Mouse (Mus musculus): ENCODE data around the gene Nfx1.

The Nfx1 gene

DNA sequence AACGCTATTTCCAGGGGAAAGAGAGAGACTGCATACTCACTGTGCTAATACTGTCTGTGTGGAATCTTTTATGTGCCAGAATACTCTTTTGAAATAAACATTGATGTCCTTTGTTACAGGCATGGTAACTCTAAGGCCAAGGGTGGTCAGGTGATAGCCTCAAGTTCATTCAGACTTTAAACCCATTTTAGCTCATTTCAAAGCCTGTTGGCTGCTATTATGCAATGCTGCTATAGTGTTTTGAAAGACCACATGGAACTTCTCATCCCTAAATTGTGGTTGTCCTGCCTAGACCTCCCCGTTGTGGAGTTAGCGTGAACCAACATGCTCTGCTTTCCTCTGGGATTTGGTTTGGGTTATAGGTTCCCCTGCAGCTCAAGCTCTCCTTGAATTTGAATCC, 5.0 kb downstream of the Nfx1 start:
- DNase-seq (ENCODE audit: low spot score in 2 of 2): no peak

DNA sequence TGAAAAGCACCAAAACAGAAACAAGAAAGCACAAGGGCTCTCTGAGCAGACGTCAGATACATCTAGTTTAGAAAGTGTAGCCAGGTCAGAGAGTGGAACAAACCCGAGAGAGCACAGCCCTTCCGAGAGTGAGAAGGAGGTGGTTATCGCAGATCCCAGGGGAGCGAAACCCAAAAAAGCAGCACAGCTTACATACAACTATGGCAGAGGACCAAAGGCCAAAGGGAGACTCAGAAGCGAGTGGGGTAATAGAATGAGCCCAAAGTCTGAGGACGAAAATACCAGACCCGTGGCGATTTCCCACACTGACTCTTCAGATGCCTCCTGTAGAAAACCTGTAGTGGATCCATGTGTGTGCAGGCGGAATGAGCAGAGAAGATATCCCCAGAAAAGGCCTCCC, 5.9 kb downstream of the Nfx1 start:
- DNase-seq (ENCODE audit: low spot score in 2 of 2): no peak

DNA sequence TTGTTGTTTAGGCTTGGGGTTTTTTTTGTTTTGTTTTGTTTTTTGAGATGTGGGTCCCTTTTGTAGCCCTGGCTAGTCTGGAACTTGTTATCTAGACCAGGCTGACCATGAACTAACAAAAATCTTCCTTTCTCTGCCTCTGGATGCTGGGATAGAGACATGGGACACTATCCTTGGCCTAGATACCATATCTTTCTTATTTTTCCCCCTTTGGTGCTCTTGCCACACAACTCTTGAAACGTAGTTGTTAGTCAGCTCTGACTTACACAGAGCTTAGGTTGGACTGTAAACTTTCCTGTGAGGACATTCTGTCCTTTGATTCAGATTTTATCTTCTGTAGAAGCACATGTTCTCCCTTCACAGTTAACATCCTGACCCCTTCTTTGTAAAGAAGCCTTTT, 8.7 kb downstream of the Nfx1 start:
- no peak for DNase-seq (ENCODE audit: low spot score in 2 of 2)

DNA sequence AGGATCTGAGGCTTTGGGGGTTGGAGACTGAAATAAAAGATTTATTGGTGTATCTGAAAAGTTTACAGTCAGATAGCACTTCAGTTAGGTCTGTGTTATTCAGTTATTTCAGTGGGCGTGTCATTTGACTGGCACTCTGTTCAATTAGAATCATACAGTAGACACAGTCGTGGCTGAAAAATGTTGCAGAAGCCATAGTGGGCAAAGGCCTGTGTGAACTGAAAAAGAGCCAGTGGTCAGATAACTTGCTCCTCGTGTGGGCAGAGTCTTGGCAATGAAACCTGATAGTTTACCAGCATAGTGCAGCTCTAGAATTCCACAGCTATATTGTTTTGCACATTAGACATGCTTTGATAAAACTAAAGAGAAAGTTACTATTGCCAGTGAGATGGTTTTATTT, 11.8 kb downstream of the Nfx1 start:
- no peak for DNase-seq (ENCODE audit: low spot score in 2 of 2)

DNA sequence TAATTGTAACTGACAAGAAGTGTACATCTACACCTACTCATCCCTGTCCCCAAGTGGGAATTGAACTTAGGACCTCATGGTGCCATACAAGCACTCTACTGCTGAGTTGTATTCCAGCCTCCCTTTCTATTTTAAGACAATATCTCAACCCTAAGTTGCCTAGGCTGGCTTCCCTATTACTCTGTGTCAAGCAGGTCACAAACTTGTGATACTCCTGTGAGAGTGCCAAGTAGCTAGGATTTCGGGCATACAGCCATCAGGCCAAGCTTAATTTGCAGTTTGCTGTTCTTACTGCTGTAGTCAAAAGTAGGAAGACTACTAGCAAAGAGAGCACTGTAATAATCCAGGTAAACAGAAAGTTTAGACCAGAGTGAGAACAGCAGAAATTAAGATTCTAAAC, 13.0 kb downstream of the Nfx1 start:
- no peak for DNase-seq (ENCODE audit: low spot score in 2 of 2)

DNA sequence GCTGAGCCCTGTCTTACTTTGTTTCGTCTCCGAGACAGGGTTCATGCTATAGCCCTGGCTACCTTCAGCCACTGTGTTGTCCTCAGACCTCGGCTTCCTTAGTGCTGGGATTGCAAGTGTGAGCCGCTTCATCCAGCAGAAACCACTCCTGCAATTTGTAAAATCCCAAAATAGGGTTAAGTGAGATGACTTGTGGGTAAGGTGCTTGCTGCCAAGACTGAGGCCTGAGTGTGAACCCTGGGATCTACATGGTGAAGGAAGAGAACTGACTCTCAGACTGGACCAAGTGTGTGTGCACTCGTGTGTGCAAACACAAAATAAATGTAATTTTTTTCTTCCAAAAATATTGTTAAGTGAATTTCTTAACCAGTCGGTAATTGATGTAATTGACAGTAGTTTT, 18.9 kb downstream of the Nfx1 start:
- DNase-seq (ENCODE audit: low spot score in 2 of 2): no peak

DNA sequence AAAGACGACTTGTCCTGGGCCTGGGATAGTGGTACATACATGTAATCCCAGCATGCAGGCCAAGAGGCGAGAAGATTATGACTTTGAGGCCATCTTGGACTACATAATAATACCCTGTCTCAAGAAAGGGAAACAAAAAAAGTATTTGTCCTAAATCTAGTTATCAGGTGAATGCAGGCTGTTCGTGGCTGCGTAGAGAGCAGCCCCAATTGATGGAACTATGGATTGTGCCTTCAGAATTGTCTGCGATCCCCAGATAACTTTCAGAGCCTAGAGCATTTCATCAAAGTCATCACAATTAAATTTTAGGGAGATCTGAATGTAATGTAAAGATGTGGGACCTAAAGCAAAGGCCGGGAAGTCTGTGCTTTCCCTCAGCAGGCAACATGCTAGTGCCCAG, 25.6 kb downstream of the Nfx1 start:
- DNase-seq (ENCODE audit: low spot score in 2 of 2): no peak

DNA sequence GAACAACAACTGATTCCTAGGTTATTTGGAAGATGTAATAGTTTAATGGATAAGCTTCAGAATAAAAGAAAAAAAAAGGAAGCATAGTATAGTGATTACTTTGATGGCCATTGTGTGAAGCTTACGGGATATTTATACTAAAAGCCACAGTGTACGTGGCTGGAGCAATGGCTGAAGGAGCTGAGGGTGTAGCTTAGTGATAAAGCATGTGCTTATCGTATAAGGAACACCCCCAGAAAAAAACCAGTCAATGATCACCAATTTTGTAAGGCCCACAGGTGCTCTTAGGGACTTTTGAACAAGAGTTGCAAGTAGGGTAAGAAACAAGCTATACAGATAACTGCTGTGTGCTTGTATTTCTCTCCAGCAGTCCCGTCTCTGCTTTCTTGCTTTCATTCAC, 27.2 kb downstream of the Nfx1 start:
- DNase-seq (ENCODE audit: low spot score in 2 of 2): no peak

DNA sequence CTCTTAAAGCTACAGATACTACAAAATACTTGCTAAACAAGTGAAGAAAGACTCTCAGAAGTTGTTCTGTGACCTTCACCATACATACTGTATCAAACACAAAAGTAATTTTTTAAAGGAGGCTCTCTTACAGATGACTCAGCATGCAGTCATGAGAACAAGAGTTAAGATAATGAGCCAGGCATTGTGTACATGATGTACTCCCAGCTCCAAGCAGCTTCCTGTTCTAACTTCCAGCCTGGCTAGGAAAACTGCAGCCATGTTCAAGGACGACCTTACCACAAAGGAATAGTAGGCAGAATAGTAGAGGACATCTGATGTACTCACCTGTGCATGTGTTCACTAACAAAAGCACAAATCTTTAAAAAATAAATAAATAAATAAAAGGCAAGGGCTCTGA, 29.6 kb downstream of the Nfx1 start:
- no peak for DNase-seq (ENCODE audit: low spot score in 2 of 2)

DNA sequence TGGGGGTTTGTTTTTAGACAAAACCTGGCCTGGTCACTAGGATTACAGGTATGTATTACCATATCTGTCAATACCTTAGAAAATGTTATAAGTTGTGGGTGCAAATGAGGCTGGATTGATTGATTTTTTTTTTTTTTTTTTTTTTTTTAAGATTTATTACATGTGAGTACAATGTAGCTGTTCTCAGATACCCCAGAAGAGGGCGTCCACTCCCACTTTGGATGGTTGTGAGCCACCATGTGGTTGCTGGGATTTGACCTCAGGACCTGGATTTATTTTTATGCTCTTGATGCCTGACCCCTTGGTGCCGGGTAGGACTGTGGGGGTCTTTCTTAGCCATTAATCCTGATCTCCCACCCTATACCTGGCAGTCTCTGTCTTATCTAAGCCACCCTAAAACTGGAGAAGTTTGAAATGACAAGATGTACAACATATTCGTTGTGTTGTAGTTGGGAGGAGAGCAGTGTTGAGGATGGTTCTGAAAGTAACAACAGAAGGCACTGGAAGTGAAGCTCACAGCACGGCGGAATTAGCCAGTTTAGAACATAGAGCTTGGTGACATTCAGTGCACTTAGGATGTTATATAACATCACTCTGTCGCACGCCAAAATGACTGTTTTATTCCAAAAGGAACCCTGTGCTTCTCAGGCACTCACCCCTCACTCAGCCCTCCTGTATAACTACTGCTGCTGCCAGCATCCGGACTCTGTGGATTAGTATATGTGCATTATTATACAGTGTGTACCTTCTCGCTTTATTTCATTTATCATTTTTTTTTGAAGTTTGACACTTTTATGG, 30.3 kb downstream of the Nfx1 start:
- DNase-seq (ENCODE audit: low spot score in 2 of 2): no peak

DNA sequence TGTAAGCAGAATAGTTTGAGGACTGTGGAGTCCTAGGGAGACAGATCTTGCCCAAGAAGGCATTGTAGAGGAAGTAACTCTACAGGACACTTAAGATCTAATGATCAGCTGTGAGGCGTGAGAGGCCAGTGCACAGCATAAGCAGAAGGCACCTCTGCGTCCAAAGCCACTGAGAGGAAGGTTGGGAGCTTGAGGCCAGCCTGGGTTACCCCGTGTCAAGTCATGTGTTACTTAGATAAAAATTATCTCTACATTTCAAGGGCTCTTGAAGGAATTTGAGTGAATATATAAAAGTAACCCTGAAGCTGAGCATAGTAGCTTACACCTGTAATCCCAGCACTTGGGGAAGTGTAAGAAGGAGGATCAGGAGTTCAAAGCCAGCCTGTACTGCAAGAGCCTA, 42.6 kb downstream of the Nfx1 start:
- no peak for DNase-seq (ENCODE audit: low spot score in 2 of 2)

DNA sequence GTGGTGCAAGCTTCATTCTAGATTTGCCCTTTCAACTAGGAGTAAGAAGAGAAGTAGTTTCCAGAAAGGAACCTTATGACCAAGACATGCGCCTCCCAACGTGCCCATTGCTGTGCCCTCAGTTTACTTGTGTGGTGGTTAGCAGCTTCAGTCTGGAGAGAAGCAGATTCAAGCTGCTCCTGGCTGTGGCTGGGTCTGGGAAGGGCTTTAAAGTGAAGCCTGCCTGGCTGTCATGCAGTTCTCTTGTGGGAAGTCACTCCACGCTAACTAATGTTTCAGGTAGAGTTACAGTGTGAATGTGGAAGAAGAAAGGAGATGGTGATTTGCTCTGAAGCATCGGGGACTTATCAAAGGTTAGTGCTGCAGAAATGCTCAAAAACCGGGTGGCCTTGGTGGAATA, 45.1 kb downstream of the Nfx1 start:
- DNase-seq (ENCODE audit: low spot score in 2 of 2): no peak

DNA sequence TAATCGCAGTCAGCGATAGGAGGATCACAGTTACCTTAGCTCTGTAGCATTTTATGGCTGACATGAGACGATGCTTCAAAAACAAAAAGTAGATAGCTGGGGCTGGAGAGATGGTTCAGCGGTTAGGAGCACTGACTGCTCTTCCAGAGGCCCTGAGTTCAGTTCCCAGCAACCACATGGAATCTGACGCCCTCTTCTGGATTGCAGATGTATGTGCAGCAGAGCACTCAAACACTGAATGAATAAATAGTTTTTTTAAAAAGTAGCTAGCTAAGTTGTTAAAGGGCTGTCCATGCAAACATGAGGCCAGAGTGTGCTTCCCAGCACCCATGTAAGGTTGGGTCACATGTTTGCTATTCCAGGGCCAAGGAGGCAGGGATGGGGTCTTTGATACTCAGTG, 50.4 kb downstream of the Nfx1 start:
- DNase-seq (ENCODE audit: low spot score in 2 of 2): no peak

DNA sequence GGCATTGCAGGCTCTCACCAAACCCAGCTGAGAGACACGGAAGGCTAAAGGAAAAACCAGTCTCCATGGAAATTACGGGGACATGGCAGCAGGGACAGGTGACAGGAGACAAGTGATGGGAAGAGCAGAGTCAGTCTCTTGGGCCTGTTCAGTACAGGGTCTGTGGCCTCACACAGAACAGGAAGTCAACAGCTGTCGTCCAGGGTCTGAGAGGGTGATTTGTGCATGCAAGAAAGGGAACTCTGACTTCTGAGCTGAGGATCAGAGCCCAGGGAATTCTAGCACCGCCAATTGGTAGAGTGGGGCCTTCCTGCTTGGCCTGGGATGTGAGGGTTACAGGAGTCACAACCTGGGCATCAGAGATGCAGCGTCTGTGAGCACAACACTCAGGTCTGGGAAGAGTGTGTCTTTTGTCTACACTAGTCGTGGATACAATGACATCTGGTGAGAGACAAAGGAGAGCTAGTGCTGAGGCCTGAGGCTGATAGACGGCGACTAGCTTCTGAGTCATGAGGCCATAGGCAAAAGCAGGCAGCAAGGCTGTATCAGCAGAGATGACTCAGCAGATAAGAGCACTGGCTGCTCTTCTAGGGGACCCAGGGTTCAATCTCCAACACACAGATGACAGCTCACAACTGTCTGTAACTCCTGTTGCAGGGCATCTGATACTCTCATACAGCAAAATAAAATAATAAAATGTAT, 55.5 kb downstream of the Nfx1 start:
- no peak for DNase-seq (ENCODE audit: low spot score in 2 of 2)

DNA sequence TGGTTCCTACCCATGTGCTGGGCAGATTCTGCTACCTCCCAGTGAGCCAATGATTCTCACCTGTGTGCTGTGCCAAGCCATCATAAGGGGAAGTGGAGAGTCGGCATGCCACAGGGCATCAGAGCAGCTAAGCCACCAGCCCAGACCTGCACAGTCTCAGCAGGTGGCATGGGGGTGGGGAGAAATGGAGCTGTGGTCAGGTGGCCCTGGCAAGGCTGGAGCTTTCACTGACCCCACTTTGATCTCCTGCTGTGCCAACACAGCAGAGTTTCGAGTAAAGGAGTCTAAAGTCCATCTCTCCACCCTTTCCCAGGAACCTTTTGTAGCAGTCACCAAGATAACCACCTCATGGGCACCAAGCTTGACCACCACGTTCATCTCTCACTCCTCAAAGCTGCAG, 57.2 kb downstream of the Nfx1 start:
- DNase-seq (ENCODE audit: low spot score in 2 of 2): no peak

DNA sequence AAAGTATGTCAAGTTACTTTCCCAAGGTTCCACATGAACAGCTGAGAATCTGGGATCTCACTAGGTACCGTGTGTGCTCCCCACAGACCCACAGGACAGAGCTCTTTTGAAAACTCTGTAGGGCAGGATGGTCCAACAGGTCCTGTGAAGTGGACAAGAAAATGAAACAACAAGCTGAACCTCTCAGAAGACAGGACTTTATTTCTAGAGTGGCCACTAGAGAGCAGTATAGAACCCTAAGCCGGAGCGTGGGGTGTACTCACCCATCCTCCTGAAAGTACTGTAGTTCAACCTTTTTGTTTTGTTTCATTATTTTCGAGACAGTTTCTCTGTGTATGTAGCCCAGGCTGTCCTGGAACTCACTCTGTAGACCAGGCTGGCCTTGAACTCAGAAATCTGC, 57.6 kb downstream of the Nfx1 start:
- no peak for DNase-seq (ENCODE audit: low spot score in 2 of 2)

DNA sequence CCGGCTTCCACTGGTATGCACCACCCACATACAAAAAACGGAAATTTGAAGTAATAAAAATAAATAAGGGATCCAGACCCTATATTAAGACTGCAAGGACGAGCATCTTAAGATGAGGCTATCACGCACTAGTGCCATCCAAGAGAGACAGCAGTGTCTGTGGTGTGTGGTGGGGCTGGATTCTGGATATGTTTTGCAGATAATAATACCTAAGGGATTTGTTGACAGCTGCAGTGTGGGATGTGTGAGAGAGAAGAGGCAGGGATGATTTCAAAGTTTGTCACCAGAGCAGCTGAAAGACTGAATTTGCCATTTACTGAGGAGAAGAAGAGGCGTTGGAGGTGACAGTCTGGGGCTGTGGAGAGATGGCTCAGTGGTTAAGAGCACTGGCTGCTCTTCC, 58.7 kb downstream of the Nfx1 start:
- no peak for DNase-seq (ENCODE audit: low spot score in 2 of 2)

DNA sequence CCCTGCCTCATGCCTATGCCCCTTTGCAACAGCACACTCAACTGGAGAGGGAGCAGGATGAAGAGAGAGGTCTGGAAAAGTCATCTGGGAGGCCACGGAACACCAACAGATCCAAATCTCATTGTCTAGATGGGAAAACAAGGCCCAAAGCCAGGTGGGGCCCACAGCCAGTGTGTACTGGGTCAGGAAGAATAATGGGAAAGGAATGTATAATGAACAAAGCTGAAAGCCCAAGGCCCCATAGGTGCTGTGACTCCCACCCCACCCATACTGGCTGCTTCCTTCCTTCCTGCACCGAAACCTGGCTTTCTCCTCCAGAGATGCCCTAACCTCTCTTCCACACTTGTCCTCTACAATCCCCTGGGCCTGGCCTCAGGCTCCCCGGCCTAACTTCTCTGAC, 60.5 kb downstream of the Nfx1 start:
- no peak for DNase-seq (ENCODE audit: low spot score in 2 of 2)

DNA sequence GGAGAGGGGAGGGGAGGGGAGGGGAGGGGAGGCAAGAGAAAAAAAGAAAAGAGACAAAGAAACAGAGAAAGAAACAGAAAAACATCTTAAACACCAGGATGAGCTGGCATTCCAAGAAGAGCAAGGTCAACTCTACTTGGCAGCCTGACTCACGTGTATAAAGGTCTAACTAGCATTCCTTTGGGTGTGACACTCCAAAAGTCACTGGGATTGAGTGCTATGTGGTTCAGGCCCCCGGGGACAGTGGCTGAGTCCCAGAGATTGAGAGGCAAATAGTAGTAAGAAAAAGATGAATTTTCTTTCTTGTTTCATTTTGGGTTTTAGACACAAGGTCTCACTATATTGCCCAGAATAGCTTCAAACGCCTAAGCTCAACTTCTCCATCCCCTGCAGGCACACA, 67.2 kb downstream of the Nfx1 start:
- no peak for DNase-seq (ENCODE audit: low spot score in 2 of 2)

DNA sequence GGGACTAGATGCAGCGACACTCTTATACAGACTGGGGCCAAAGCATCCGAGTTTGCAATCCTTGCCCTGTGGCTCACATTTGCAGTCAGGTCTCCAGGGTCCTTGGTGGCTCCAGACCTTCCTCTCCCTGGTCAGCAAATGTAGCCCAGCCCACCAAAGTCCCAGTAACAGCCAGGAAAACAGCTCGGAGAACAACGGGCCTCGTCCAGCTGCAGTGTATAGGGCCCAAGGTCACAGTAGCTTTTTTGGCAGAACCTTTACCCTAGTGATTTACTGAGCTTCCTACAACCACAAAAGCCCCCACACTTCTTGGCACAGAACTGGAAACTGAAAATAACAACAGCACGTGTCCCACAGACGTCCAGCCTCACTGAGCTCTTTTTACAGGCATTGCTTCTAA, 70.3 kb downstream of the Nfx1 start:
- no peak for DNase-seq (ENCODE audit: low spot score in 2 of 2)

DNA sequence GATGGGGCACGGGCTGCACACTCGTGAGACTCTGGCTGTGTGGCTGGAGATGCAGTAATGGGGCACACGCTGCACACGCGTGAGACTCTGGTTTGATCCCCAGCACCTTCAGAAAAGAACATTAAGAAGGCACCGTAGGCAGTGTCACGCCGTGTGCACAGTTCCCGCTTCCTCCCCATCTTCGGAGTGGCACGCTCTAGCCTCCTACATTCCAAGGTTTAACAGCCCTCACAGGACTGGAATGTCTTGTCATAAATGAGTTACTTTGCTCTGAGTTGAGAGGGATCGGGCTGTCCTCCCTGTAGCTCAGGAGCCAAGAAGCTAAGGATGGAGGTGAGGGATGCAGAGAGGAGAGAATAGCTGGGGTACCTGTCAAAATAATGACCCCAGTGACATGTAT, 72.2 kb downstream of the Nfx1 start:
- no peak for DNase-seq (ENCODE audit: low spot score in 2 of 2)

DNA sequence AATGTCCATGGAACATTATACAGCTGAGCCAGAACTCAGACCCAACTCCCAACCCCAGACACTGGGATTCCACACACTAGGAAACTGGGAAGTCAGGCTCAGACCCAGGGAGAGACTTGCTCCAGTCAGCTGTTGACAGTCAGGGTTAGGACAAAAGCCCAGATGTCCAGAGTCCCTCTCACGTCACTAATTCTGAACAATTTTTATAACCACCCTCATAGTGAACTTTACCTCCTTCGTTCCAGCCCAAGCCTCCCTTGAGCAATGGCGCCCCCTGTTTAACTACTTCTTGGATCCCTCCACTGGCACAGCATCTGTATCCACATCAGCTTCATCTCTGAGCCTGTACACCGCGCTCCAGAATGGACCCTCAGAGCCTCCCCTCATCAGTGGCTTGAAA, 73.3 kb downstream of the Nfx1 start:
- DNase-seq (ENCODE audit: low spot score in 2 of 2): no peak

DNA sequence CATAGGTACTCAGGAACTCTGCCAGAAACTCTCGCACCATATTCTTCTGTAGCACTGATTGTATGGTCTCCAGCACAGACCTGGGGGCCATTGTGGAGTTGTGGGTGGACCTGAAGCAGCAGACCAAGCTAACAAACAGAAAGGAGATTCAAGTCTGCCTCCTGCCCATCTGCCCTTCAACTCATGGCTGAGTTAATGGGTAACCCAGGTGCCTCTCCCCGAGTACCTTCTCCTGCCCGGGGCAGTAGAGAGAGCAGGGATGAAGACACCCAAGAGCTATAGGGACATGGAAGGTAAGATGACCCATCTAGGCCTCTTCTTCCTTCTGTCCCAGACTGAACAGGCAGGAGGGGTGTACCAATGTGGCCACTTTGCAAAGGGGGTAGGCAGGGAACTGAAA, 74.6 kb downstream of the Nfx1 start:
- no peak for DNase-seq (ENCODE audit: low spot score in 2 of 2)
